Mouse (Mus musculus) bone marrow macrophage, adult 2 months (primary cell): ENCODE results near the gene C2cd2.

Experiments
- CTCF ChIP-seq: IDR thresholded peaks from 2 replicates; pipeline ENCODE4 v1.5.1; 2012; ENCODE audit warnings: low read depth, mild to moderate bottlenecking, low read length, moderate library complexity
- POLR2A ChIP-seq: IDR thresholded peaks from 2 replicates; pipeline ENCODE4 v1.6.1; 2012; ENCODE audit warnings: mild to moderate bottlenecking, low read depth, low read length, borderline replicate concordance

DNA sequence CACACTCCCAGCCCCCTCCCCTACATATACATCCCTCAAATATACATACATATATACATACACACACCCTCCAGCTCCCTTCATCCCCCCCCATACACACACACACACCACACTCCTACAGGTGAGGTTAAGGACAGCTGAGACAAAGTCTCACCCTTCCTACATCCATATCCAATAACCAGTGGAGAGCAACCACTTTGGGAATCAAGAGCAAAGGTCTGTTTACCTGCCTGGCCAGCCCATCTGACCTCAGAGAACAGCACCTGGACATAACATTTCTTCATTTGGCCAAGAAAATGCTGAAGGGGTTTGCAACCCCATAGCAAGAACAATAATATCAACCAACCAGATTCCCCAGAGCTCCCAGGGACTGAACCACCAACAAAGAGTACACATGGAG is 56.1 kb downstream of the C2cd2 start:
- TF ChIP-seq POLR2A (no peak), CTCF (no peak)
